9 mouse cellular contexts compared by ENCODE assay signal in the genomic region with DNA sequence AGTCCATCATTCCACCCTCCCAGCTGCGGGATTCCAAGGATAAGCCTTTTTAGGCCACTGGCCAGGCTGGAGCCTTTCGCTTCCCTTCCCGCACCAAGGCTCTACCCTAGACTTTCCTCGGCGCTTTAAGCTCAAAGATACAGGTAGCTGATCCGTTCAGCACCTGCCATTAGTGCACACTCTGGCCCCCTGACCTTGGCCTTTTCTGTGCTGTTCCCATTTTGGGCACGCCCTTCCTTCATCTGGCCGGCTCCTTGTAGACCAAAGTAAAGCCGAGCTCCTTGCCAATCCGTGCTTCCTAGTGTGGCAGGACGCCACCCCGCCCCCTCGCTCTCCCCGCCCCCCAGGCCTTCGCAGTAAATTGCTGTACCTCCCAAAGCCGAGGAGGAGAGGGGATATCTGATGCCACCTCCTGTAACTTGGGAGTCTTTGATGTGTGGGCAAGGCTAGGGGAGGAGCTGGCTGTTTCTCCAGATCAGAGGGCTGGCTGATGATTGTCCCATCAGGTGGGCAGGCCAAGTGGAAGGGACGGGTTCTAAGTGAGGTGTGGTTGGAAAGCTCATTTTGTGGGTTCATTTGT. TPM values are rescaled to one million over a fixed set of nuclear protein-coding genes. Genes with fewer than 3 reads are reported as not detected.
DNase-seq lines count a peak whose midpoint lies in the region; ATAC-seq lines count a peak whose summit lies in the region.
"Had no signal": no experiment of that assay in that cellular context is flagged by ENCODE, and none has a peak within 500 bp of the region (broad histone marks: within the 10 kb centered on the region; RNA-seq: fewer than 3 reads in every experiment).

No protein-coding gene starts in this region.

- no peak for DNase-seq in heart, postnatal 25 days (ENCODE audit: low spot score)
- peak; percentile 91 for DNase-seq in R1 (ENCODE audit: low read depth, low spot score)
- peak; percentile 26 for DNase-seq in forebrain, embryonic 10.5 days (ENCODE audit: extremely low spot score, low spot score)
- DNase-seq in layer of hippocampus, adult 9-10 months (ENCODE audit: low spot score): no peak
- no peak for DNase-seq in left cerebral cortex, postnatal 25 days (ENCODE audit: low spot score in 2 of 2)
- no peak for DNase-seq in lung, postnatal 14 days

- intact Hi-C loops in heart, postnatal 25 days (cut with DNase I): no loop called here
- intact Hi-C loops in left cerebral cortex, postnatal 25 days (cut with DNase I): loop anchor here (2.0 to 5.0 kb wide), 2 partner anchors 53 to 78 kb away; no protein-coding TSS in a partner anchor

- H3K27me3 ChIP-seq in heart, embryonic 16.5 days (ENCODE audit: control insufficient read depth, insufficient read depth, low read length): peaks cover 56% of the 10 kb centered on the region
- H3K27me3 ChIP-seq in forebrain, embryonic 10.5 days (ENCODE audit: poor library complexity, severe bottlenecking): peaks cover 74% of the 10 kb centered on the region
- H3K27me3 ChIP-seq in liver, embryonic 15.5 days: peaks cover 65% of the 10 kb centered on the region

- no peak for ATAC-seq in heart, embryonic 16.5 days (replicated peaks; ENCODE audit: extremely low read depth, insufficient read depth, low FRiP score)
- ATAC-seq in liver, embryonic 15.5 days (ENCODE audit: insufficient read depth): no peak

- peaks cover 11% of the 10 kb centered on the region for H3K4me1 ChIP-seq in heart, embryonic 16.5 days (ENCODE audit: control insufficient read depth, insufficient read depth, low read length)
- peaks cover 21% of the 10 kb centered on the region for H3K4me1 ChIP-seq in forebrain, embryonic 10.5 days
- H3K4me1 ChIP-seq in liver, embryonic 15.5 days (replicated peaks): peaks cover 7% of the 10 kb centered on the region

- peak overlapping the region; percentile 97 for H3K4me2 ChIP-seq in heart, embryonic 16.5 days (ENCODE audit: low read depth, low read length)
- H3K4me2 ChIP-seq in liver, embryonic 15.5 days: peak overlapping the region; percentile 68

- H3K36me3 ChIP-seq in heart, embryonic 16.5 days (ENCODE audit: control insufficient read depth, insufficient read depth): no peaks in the 10 kb centered on the region
- H3K36me3 ChIP-seq in forebrain, embryonic 10.5 days (replicated peaks): no peaks in the 10 kb centered on the region
- no peaks in the 10 kb centered on the region for H3K36me3 ChIP-seq in liver, embryonic 15.5 days (replicated peaks)

- 1% methylated on average over 17 of the region's 17 CpGs for WGBS in heart, embryonic 16.5 days
- 2% methylated on average over 17 of the region's 17 CpGs for WGBS in forebrain, embryonic 10.5 days
- WGBS in liver, embryonic 15.5 days (ENCODE audit: insufficient replicate concordance): 3% methylated on average over 17 of the region's 17 CpGs

- H3K27ac ChIP-seq in heart, embryonic 16.5 days (ENCODE audit: low read length): no peak overlapping the region
- H3K27ac ChIP-seq in forebrain, embryonic 10.5 days: no peak overlapping the region
- no peak overlapping the region for H3K27ac ChIP-seq in liver, embryonic 15.5 days (replicated peaks)
- H3K27ac ChIP-seq: liver, embryonic 14.5 days had no signal

- peak overlapping the region; percentile 65 for H3K4me3 ChIP-seq in heart, embryonic 16.5 days (ENCODE audit: low read length)
- peak overlapping the region; percentile 73 for H3K4me3 ChIP-seq in forebrain, embryonic 10.5 days
- no peak overlapping the region for H3K4me3 ChIP-seq in liver, embryonic 15.5 days (replicated peaks)

- H3K9me3 ChIP-seq in heart, embryonic 16.5 days (replicated peaks; ENCODE audit: control insufficient read depth, low read length): no peaks in the 10 kb centered on the region
- no peaks in the 10 kb centered on the region for H3K9me3 ChIP-seq in forebrain, embryonic 10.5 days
- H3K9me3 ChIP-seq in liver, embryonic 15.5 days (replicated peaks): no peaks in the 10 kb centered on the region

- no peak overlapping the region for H3K9ac ChIP-seq in heart, embryonic 16.5 days (ENCODE audit: low read length)
- H3K9ac ChIP-seq in liver, embryonic 15.5 days: no peak overlapping the region
- H3K9ac ChIP-seq: liver, embryonic 14.5 days had no signal

RNA-seq across cellular contexts. Expression of a gene that starts 40.4 kb away (rescaled TPM):
- polyA plus RNA-seq in heart, embryonic 16.5 days (2015; fragmentation: Nextera tagmentation; extraction: Ambion mirVana): 18.4 and 19.2 TPM in 2 replicates
- total RNA-seq in heart, postnatal 25 days (2021): 100 to 1,000 TPM in 1 of 2 experiments, 10 to 100 TPM in 1; 79.0 to 107 TPM
- polyA plus RNA-seq in forebrain, embryonic 10.5 days (2016; fragmentation: Nextera tagmentation; extraction: Ambion mirVana): 8.1 and 8.4 TPM in 2 replicates
- 1.6 TPM in 2 replicates for polyA plus RNA-seq in liver, embryonic 15.5 days (2015; fragmentation: Nextera tagmentation; extraction: Ambion mirVana)
- 100 to 1,000 TPM; 114 to 145 TPM for total RNA-seq in left cerebral cortex, postnatal 25 days (2021)

RNA-seq across cellular contexts. Expression of a gene that starts 55.8 kb away (rescaled TPM):
- polyA plus RNA-seq in heart, embryonic 16.5 days (2015; fragmentation: Nextera tagmentation; extraction: Ambion mirVana): not detected in 2 replicates
- total RNA-seq in heart, postnatal 25 days (2021): not detected
- polyA plus RNA-seq in forebrain, embryonic 10.5 days (2016; fragmentation: Nextera tagmentation; extraction: Ambion mirVana): not detected in 2 replicates
- not detected in 2 replicates for polyA plus RNA-seq in liver, embryonic 15.5 days (2015; fragmentation: Nextera tagmentation; extraction: Ambion mirVana)
- 10 to 100 TPM; 32.2 to 38.5 TPM for total RNA-seq in left cerebral cortex, postnatal 25 days (2021)
- polyA plus RNA-seq: liver, embryonic 14.5 days had no signal

Comparison
In these comparisons a context has a peak if more than half of its experiments do, and no peak if none do; other contexts are left out.
1. DNase-seq: peak in R1 (single experiment) and forebrain, embryonic 10.5 days (single experiment); none in heart, postnatal 25 days (single experiment), layer of hippocampus, adult 9-10 months (single experiment), left cerebral cortex, postnatal 25 days (0 of 2) and lung, postnatal 14 days (single experiment).